Mouse (Mus musculus): ENCODE results near the gene Traf3ip2. TPM values are rescaled to one million over a fixed set of nuclear protein-coding genes. Genes with fewer than 3 reads are reported as not detected.

The Traf3ip2 gene
- total RNA-seq (2023): 88.6 TPM

DNA sequence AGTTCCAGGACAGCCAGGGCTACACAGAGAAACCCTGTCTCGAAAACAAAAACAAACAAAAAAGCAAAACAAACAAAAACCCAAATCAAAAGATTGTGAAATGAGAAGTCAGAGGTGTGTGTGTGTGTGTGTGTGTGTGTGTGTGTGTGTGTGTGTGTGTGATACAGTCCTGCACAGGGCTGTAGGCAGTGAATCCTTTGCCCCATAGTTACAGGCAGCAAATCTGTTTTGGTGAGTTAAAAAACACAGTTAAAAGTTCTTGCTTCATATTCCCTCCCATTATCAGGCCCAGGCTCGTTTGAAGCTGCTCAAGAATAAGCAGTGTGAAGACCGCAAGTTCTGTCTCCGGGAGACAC, at the start of gene Traf3ip2:
Gene Traf3ip2, plus strand, starts transcription at position 302 of the 356 bp plus-strand sequence.

Other genes starting within 250 kb of the Traf3ip2 start
- gene Fyn, start 244.1 kb upstream of the Traf3ip2 start, total RNA-seq (2023): 252 TPM
- gene Rev3l, start 119.2 kb downstream of the Traf3ip2 start, total RNA-seq (2023): 71.5 TPM

All from CD4-positive naive resting alpha-beta T cell, adult 76 days (primary cell).